Mouse (Mus musculus): ENCODE results near the gene Odaph. TPM values are rescaled to one million over a fixed set of nuclear protein-coding genes. Genes with fewer than 3 reads are reported as not detected.
A peak's percentile ranks its signal among the peaks of the same experiment; 100 is the strongest.

Odaph gene
- polyA plus RNA-seq, 1 experiment: not detected

DNA sequence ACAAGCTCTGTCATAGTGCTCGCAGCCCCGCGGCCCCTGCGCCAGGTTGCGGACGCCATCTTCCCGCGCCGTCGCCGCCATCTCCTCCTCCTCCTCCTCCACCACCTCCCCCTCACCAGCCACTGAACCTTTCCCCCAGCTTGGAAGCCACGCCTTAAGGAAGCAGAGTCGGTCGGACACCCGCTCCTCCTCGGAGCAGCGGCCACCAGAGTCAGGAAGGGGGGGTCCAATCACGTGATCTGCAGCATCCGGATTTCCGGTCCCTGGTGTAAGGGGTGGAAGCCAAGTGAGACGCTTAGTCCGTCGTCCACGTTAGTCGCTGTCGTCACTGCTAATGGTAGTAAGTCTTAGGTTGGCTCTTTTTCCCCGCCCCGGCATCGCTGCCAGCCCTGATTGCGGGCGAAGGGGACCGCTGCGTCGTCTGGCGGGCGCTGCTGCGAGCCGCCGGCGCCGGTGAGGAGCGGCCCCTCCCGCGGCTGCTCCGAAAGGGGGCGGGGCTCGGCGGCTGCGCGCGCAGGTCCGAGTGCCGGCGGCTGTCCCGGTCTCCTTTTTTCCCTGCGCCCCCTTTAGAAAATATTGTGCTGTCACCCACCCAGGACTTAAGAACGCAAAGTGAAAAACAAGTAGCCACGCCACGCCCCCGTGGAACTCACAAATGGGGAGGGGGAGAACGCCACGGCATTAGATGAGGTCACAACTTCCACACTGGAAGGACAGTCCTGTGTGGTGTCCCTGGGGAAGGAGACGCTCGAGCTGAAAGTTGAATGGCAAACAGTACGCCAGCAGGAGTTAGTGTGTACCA, 24.4 kb upstream of the Odaph start, which contains the start of gene Rchy1:
Gene Rchy1 (minus strand): TSS at position 430 of the 802 bp plus-strand sequence.
- TF ChIP-seq CTCF (IDR thresholded peaks at IDR 0.05; ENCODE audit: borderline replicate concordance, extremely low read depth, insufficient read depth, insufficient read length): peak; percentile 24; the same call in 1 of the 2 replicates
- TF ChIP-seq POLR2A (IDR thresholded peaks at IDR 0.05; ENCODE audit: borderline replicate concordance, extremely low read depth, insufficient read depth, insufficient read length, poor library complexity, severe bottlenecking): peak; percentile 35
- DNase-seq (ENCODE audit: low read depth): peak; percentile 98

DNA sequence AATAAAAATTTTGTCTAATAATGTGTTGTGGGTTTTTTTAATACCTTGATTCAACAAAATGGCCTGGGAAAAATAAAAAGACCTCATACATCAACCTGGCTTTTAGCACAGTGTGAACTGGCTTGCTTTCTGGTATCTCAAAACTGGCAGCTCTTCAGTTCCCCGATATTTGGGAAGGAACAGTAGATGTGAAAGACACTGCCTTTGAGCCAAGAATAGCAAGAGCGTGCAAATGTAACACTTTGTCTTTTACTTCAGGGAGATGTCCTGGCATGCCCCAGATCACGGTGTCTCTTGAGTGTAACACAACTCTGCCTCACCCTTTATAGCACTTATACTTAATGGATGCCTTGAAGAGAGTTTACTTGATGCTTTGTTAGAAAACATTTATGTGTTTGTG, 15.2 kb upstream of the Odaph start:
- DNase-seq (ENCODE audit: low read depth): no peak
- TF ChIP-seq CTCF (IDR thresholded peaks at IDR 0.05; ENCODE audit: borderline replicate concordance, extremely low read depth, insufficient read depth, insufficient read length): no peak
- no peak for TF ChIP-seq POLR2A (IDR thresholded peaks at IDR 0.05; ENCODE audit: borderline replicate concordance, extremely low read depth, insufficient read depth, insufficient read length, poor library complexity, severe bottlenecking)

DNA sequence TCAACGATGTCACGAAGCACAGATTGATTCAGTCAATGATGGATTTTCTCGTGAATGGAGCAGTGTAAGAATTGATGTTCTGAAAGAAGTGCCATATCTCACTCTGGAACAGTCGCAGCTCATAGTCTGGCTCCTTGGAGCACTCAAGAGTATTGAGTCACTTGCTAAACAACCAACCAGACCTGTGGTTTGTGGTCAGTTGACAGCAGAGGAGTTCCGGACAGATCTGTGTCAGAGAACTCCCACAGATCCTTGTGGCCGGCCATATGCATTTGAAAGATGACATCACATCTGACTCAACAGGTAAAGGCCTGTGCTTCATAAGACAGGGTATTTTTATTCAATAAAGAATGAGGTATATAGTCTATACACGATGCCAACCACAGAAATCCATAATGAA, 13.3 kb upstream of the Odaph start:
- TF ChIP-seq POLR2A (IDR thresholded peaks at IDR 0.05; ENCODE audit: borderline replicate concordance, extremely low read depth, insufficient read depth, insufficient read length, poor library complexity, severe bottlenecking) (no peak), CTCF (IDR thresholded peaks at IDR 0.05; ENCODE audit: borderline replicate concordance, extremely low read depth, insufficient read depth, insufficient read length) (no peak)

DNA sequence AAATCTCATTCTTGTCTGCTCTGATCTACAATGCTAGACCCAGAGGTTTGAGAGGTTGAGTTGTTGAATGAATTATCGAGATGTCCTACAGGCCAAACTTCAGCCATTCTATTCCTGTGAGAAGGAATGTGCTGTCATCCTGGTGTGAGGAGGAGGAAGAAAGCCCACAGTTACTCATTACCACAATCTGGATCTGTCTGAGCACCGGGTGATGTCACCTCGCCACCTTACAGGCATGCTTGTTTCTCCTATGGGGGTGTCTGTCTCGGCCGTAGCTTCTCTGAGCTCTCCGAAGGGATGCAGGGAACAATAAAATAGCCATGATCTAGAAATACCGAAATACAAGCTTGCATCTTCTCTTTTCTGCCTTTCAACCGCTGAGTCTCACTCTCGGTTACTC, 11.5 kb upstream of the Odaph start:
- no peak for DNase-seq (ENCODE audit: low read depth)
- no peak for TF ChIP-seq POLR2A (IDR thresholded peaks at IDR 0.05; ENCODE audit: borderline replicate concordance, extremely low read depth, insufficient read depth, insufficient read length, poor library complexity, severe bottlenecking)
- TF ChIP-seq CTCF (IDR thresholded peaks at IDR 0.05; ENCODE audit: borderline replicate concordance, extremely low read depth, insufficient read depth, insufficient read length): no peak

More for the DNA sequence above, 13.3 kb upstream of the Odaph start:
- DNase-seq (ENCODE audit: low read depth): no peak

DNA sequence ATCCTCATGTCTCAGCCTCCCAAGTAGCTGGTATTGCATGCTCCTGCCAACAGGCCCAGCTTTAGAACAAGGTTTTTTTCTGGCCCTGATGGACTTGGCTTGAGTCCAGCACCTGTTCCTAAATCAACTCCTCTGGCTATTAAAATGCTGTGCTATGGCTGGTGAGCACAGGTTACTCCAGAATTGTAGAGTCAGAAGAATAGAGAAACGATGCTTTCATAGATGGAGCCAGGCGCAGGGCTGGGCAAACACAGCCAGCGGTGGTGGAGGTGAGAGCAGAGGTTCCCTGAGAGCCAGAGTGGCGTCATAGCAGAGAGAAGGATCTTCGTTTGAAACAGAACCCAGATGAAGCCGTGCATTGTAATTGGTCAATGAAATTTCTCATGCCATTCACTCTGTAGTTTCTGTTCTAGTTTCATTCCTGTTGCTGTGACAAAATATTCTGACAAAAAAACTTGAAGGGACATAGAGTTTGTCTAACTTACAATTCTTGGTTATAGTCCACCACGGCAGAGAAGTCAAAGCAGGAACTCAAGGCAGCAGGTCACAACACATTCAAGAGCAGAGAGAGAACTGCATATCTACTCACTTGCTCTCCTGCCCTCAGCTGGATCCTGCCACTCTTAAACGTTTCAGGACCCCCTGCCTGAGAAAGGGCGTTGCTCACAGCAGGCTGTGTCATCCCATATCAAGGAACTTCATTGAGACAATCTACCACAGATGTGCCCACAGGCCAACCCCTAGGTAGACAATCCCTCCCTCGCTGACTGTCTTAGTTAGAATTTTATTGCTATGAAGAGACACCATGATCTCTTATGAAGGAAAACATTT, 10.5 kb upstream of the Odaph start:
- no peak for TF ChIP-seq POLR2A (IDR thresholded peaks at IDR 0.05; ENCODE audit: borderline replicate concordance, extremely low read depth, insufficient read depth, insufficient read length, poor library complexity, severe bottlenecking)
- TF ChIP-seq CTCF (IDR thresholded peaks at IDR 0.05; ENCODE audit: borderline replicate concordance, extremely low read depth, insufficient read depth, insufficient read length): no peak
- no peak for DNase-seq (ENCODE audit: low read depth)

DNA sequence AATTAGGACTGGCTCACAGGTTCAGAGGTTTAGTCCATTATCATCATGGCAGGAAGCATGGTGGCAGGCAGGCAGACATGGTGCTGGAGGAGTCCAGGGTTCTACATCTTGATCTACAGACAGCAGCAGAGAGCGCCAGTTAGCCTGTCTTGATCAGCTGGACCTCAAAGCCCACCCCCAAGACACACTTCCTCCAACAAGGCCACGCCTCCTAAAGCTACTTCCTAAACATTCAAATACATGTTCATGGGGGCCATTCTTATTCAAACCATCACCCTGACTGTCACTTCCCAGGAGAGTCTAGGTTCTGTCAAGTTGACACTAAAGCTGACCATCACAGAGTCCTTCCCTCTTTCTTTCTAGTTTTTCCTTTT, 9.9 kb upstream of the Odaph start:
- TF ChIP-seq POLR2A (IDR thresholded peaks at IDR 0.05; ENCODE audit: borderline replicate concordance, extremely low read depth, insufficient read depth, insufficient read length, poor library complexity, severe bottlenecking) (no peak), CTCF (IDR thresholded peaks at IDR 0.05; ENCODE audit: borderline replicate concordance, extremely low read depth, insufficient read depth, insufficient read length) (no peak)
- DNase-seq (ENCODE audit: low read depth): no peak

DNA sequence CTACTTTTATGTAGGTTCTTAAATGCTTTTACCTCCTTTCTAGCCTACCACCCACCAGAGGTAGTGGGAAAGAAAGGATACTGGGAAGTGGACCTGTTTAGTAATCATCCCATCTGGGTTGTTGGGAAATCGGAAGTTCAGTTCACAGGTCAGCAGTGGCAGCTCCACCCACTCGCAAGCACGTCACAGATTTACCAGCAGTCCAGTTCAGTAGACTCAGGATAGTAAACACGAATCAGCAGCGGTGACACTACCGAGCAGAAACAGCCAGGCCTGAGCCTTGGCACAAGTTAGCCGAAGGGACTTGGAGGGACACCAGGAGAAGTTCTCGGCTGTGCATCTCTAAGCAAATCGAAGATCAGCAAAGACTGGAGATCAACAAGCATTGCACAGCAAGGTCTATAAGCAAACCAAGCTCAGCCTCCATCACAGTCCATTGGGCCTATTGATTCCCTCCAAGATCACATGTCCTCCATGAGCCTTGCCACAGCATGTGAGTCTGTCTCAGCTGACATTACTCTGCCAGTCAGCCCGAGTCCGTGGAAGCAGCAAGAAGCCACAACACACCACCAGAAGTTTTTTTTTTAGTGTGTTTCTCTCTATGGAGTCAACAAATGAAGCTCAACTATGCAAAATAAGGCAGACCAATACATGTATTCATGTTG, 6.0 kb upstream of the Odaph start:
- DNase-seq (ENCODE audit: low read depth): no peak
- no peak for TF ChIP-seq POLR2A (IDR thresholded peaks at IDR 0.05; ENCODE audit: borderline replicate concordance, extremely low read depth, insufficient read depth, insufficient read length, poor library complexity, severe bottlenecking)

DNA sequence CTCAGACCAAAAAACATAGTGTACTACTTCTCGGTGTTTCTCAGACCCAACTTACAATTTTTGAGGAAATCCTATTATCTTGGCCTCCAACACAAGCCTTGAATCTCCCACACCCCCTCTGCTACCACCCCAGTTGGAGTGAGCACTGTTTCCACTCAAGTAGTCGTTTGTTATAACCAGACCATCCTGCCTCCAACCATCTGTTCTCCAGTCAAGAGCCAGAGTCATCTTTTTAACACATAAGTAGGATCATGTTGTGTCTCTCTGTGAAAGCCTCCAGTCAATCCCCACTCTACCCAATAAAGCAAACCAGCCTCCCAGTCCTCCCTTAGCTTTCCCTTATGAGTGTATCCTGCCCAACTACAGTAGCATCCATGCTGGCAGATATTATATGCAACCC, 3.8 kb upstream of the Odaph start:
- TF ChIP-seq CTCF (IDR thresholded peaks at IDR 0.05; ENCODE audit: borderline replicate concordance, extremely low read depth, insufficient read depth, insufficient read length) (no peak), POLR2A (IDR thresholded peaks at IDR 0.05; ENCODE audit: borderline replicate concordance, extremely low read depth, insufficient read depth, insufficient read length, poor library complexity, severe bottlenecking) (no peak)

DNA sequence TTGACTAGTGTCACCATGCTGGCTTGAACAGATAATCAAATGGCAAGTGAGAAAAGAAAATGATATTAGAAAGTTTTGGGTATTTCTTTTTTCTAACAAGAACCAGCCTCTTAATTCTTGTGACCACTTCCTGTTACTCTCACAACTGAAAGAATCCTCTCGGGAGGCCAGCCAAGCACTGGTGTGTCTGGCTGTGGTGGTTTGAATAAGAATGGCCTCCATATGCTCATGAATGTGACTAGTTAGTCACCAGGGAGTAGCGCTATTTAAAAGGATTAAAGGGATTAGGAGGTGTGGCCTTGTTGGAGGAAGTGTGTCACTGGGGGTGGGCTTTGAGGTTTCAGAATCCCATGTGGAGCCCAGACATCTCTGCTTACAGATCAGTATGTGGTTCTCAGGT, 1.6 kb upstream of the Odaph start:
- peak; percentile 40 for DNase-seq (ENCODE audit: low read depth)

More for the DNA sequence above, 3.8 kb upstream of the Odaph start:
- DNase-seq (ENCODE audit: low read depth): no peak

DNA sequence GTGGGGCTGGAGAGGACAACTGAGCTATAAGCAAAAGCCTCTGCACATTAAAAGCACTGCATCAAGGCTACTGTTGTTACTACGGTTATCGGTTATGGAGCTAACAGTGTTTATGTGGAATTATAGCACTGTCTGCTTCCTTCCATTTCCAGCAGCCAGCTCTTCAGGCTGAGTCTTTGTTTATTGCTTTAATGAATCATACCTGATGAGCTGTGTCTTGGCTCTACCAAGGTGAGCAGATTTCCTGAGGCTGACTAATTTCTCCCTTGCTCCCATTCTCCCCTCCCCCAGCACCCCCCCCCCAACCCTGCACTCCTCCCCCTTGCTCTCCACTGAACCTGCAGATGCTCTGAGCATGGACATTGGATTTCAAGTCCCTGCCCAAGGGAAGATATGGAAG, 524 bp downstream of the Odaph start:
- no peak for TF ChIP-seq POLR2A (IDR thresholded peaks at IDR 0.05; ENCODE audit: borderline replicate concordance, extremely low read depth, insufficient read depth, insufficient read length, poor library complexity, severe bottlenecking)
- no peak for TF ChIP-seq CTCF (IDR thresholded peaks at IDR 0.05; ENCODE audit: borderline replicate concordance, extremely low read depth, insufficient read depth, insufficient read length)

More for the DNA sequence above, 1.6 kb upstream of the Odaph start:
- TF ChIP-seq POLR2A (IDR thresholded peaks at IDR 0.05; ENCODE audit: borderline replicate concordance, extremely low read depth, insufficient read depth, insufficient read length, poor library complexity, severe bottlenecking) (no peak), CTCF (IDR thresholded peaks at IDR 0.05; ENCODE audit: borderline replicate concordance, extremely low read depth, insufficient read depth, insufficient read length) (no peak)

DNA sequence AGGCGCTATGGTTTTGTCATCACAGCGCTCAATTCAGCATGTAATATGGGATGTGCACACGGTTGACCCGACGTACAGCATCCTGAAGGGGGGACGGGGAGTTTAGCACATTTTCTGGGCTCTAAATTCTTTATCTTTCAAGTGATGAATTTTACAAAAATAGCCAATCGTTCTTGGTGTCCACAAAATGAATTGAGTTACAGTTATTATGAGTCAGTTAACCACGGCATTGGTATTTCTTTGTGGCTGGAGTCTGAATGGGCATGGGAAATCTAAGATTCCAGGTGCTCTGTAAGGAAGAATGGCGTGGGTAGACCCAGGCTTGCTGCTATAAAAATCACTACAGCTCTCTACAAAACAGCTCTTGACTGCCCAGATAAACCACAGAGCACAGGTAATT, 2.0 kb downstream of the Odaph start:
- peak; percentile 19 for DNase-seq (ENCODE audit: low read depth)
- no peak for TF ChIP-seq POLR2A (IDR thresholded peaks at IDR 0.05; ENCODE audit: borderline replicate concordance, extremely low read depth, insufficient read depth, insufficient read length, poor library complexity, severe bottlenecking)

More for the DNA sequence above, 524 bp downstream of the Odaph start:
- no peak for DNase-seq (ENCODE audit: low read depth)
